Mouse (Mus musculus): Measurements from ENCODE around the gene Uhrf1. TPM values are rescaled to one million over a fixed set of nuclear protein-coding genes. Genes with fewer than 3 reads are reported as not detected.
A peak's percentile ranks its signal among the peaks of the same experiment; 100 is the strongest.

Gene Uhrf1
- polyA plus RNA-seq, 1 experiment from 2014 or later, result 170 TPM

DNA sequence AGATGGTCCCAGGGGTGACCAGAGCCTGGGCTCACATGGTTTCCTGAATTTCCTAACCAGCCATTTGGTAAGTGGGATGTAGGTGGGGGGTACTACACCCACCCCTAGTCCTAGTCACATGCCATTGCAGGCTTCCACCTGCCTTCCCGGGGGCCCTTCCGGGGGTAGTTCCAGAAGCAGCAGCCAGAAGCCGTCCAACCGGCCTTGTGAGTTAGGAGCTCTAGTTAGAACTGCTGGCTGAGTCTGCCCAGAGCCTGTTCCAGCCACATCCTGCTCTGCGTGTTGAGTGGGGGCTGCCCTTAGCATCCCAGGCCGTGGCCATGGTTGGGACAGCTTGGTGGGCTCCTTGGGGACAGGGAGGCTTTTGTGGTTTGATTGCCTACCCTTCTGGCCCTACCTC is 5.0 kb downstream of the Uhrf1 start:
- Histone ChIP-seq H3K4me3 (ENCODE audit: low read length) (0 out of 2 replicates have a peak overlapping the region, but pooled peaks have one; percentile 2), H3K36me3 (ENCODE audit: insufficient read depth, low read length) (peaks cover 64% of the 10 kb centered on the region), H3K9me3 (ENCODE audit: low read length) (no peaks in the 10 kb centered on the region), H3K4me2 (replicated peaks; ENCODE audit: low read depth, low read length) (peak overlapping the region; percentile 5; the same call in 1 of the 2 replicates), H3K27ac (ENCODE audit: low read length) (peak overlapping the region; percentile 87), H3K9ac (replicated peaks; ENCODE audit: low read length) (peak overlapping the region; percentile 41), H3K4me1 (ENCODE audit: insufficient read depth, low read length) (peaks cover 46% of the 10 kb centered on the region), H3K27me3 (ENCODE audit: insufficient read depth, low read length) (no peaks in the 10 kb centered on the region)
- peak; percentile 36 for ATAC-seq (ENCODE audit: low FRiP score, low TSS enrichment)
- WGBS, result 44% methylated on average over 6 of the region's 6 CpGs

DNA sequence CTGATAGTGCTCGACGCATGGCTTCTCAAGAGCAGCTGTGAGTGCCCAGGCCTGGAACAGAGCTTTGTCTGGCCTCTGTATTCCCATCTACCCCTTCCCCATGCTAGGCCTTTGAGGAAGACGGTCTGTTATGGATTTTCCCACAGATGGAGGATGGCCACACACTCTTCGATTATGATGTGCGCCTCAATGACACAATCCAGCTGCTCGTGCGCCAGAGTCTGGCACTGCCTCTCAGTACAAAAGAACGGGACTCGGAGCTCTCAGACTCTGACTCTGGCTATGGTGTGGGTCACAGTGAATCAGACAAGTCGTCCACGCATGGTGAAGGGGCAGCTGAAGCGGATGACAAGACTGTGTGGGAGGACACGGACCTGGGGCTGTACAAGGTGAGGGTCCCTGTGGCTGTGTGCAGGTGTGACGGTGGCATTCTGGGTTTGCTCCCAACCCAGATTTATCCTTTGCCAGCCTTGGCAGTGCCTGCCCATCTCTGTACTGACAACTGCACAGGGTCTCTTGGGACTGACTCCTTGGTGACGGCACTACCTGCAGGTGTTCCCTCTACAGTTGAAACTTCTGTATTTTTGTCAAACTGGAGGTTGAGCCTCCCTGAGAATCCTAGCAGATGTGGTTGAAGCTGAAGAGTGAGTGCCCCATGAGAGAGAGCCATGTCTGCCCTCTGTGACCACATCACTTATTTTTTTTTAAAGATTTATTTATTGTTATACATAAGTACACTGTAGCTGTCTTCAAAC is 6.2 kb downstream of the Uhrf1 start:
- Histone ChIP-seq H3K36me3 (ENCODE audit: insufficient read depth, low read length) (peaks cover 76% of the 10 kb centered on the region), H3K4me3 (ENCODE audit: low read length) (no peak overlapping the region), H3K27me3 (ENCODE audit: insufficient read depth, low read length) (no peaks in the 10 kb centered on the region), H3K9ac (replicated peaks; ENCODE audit: low read length) (no peak overlapping the region), H3K27ac (ENCODE audit: low read length) (peak overlapping the region; percentile 87), H3K4me2 (replicated peaks; ENCODE audit: low read depth, low read length) (no peak overlapping the region), H3K4me1 (ENCODE audit: insufficient read depth, low read length) (peaks cover 46% of the 10 kb centered on the region), H3K9me3 (ENCODE audit: low read length) (no peaks in the 10 kb centered on the region)
- ATAC-seq (ENCODE audit: low FRiP score, low TSS enrichment), result no peak
- 75% methylated on average over 15 of the region's 15 CpGs for WGBS

DNA sequence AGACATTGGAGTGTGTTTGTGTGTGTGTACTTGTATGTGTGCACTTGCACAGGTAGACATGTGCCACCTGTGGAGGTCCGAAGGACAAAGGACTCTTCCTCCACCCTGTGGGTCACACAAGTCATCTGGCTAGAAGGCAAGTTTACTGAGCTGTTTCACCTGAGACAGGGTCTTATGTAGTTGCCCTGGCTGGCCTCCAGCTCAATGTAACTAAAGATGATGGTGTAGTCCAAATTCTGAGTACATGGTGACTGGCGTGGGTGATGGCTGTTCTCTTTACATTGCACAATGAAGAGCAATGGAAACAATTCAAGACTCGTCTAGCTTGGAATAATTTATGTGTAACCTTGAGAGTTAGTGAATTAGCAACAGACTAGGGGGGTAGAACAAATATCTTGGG is 21.3 kb downstream of the Uhrf1 start:
- H3K4me1 ChIP-seq (ENCODE audit: insufficient read depth, low read length), result peaks cover 24% of the 10 kb centered on the region

DNA sequence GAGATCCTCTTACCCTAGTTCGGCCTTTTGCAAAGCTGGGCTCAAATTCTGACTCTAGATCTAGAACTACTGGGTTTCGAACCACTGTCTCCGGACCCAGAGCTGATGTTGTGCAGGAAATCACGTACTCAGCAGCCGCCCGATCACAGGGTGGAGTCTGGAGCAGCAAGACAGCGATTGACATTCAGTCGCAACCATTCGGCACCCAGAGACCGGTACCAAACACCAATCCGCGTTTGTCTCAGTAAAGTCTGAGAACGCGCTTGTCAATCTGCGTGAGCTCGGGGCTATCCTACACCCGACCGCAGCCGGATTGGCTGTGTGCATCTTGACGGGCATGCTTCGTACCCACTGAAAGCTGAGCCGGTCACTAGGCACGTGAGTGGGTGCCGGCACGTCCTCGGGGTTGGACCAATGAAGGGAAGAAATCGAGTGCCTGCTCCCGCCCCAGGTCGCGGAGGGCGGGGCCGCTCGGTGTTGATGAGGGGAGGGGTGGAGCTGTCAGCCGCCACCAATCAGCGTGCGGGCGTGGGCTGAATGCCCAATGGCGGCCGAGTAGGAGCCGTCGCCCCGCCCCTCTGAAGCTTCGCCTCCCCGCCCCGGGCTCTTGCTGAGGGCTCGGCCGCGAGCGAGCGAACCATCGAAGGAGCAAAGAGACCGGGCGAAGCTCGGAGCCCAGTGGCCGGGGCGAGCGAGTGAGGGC is 22.5 kb downstream of the Uhrf1 start, which contains the start of gene Kdm4b:
Gene Kdm4b (plus strand): TSS at position 613 of the 703 bp plus-strand sequence.
- WGBS, result under 1% methylated on average over 54 of the region's 57 CpGs
- Histone ChIP-seq H3K36me3 (ENCODE audit: insufficient read depth, low read length) (peaks cover 19% of the 10 kb centered on the region), H3K27me3 (ENCODE audit: insufficient read depth, low read length) (no peaks in the 10 kb centered on the region), H3K4me2 (replicated peaks; ENCODE audit: low read depth, low read length) (peak within 1 kb of the TSS; percentile 96), H3K9me3 (ENCODE audit: low read length) (no peaks in the 10 kb centered on the region), H3K4me3 (ENCODE audit: low read length) (peak within 1 kb of the TSS; percentile 68), H3K27ac (ENCODE audit: low read length) (peak within 1 kb of the TSS; percentile 87), H3K4me1 (ENCODE audit: insufficient read depth, low read length) (peaks cover 24% of the 10 kb centered on the region), H3K9ac (replicated peaks; ENCODE audit: low read length) (peak within 1 kb of the TSS; percentile 85)
- peak; percentile 100 for ATAC-seq (ENCODE audit: low FRiP score, low TSS enrichment)

More for the DNA sequence above, 21.3 kb downstream of the Uhrf1 start:
- Histone ChIP-seq H3K9ac (replicated peaks; ENCODE audit: low read length) (no peak overlapping the region), H3K4me2 (replicated peaks; ENCODE audit: low read depth, low read length) (no peak overlapping the region), H3K27me3 (ENCODE audit: insufficient read depth, low read length) (no peaks in the 10 kb centered on the region), H3K4me3 (ENCODE audit: low read length) (no peak overlapping the region), H3K27ac (ENCODE audit: low read length) (no peak overlapping the region), H3K36me3 (ENCODE audit: insufficient read depth, low read length) (peaks cover 31% of the 10 kb centered on the region), H3K9me3 (ENCODE audit: low read length) (no peaks in the 10 kb centered on the region)
- 45% methylated on average over 3 of the region's 3 CpGs for WGBS
- ATAC-seq (ENCODE audit: low FRiP score, low TSS enrichment), result no peak

DNA sequence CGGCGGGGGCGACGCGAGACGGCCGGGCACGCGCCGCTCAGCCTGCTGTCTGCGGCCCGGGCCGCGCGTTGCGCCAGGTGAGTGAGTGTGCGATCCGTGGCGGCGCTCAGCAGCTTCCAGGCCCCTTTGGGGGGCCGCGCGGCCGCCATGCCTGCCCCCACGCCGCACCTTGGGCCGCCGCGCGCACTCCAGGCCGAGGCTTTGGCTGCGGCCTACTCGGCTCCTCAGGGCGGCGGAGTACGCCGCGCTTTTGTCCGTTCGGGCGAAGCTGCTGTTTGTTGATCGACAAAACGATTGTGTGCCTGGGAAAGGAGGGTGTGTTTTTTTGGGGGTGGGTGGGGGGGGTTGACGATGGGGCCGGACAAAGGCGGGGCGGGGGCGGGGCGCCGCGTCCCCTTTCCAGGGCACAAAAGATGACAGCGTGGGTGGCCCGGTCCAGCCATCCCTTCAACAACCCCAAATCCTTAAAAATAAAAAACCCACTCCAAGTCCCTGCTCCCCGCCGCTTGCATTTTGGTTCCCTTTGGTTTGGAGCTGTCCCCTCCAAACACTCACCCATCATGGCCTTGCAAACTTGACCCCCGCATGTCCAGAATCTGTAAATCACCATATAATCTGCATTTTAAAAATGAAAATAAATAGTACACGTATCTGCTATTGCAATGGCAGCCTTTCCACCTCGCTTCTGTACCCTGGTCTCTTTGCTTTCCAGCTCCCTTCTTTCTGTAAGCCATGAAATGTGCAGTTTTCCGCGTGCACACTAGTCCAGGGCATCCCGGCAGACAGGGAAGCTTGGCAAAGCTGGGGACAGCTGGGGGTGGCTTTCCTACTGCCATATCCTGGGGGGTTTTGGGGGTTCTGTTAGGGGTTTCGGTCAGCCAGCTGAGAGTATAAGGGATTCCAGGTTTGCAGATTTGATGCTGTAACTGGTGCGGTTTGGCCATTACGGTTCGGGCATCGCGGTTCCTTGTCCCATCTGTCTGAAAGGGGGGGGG is 23.3 kb downstream of the Uhrf1 start:
- Histone ChIP-seq H3K27me3 (ENCODE audit: insufficient read depth, low read length) (no peaks in the 10 kb centered on the region), H3K4me1 (ENCODE audit: insufficient read depth, low read length) (peaks cover 24% of the 10 kb centered on the region), H3K4me3 (ENCODE audit: low read length) (peak overlapping the region; percentile 68), H3K4me2 (replicated peaks; ENCODE audit: low read depth, low read length) (peak overlapping the region; percentile 96), H3K36me3 (ENCODE audit: insufficient read depth, low read length) (peaks cover 13% of the 10 kb centered on the region), H3K27ac (ENCODE audit: low read length) (peak overlapping the region; percentile 87), H3K9ac (replicated peaks; ENCODE audit: low read length) (peak overlapping the region; percentile 85), H3K9me3 (ENCODE audit: low read length) (no peaks in the 10 kb centered on the region)
- peak; percentile 41 for ATAC-seq (ENCODE audit: low FRiP score, low TSS enrichment)
- 2% methylated on average over 51 of the region's 67 CpGs for WGBS

DNA sequence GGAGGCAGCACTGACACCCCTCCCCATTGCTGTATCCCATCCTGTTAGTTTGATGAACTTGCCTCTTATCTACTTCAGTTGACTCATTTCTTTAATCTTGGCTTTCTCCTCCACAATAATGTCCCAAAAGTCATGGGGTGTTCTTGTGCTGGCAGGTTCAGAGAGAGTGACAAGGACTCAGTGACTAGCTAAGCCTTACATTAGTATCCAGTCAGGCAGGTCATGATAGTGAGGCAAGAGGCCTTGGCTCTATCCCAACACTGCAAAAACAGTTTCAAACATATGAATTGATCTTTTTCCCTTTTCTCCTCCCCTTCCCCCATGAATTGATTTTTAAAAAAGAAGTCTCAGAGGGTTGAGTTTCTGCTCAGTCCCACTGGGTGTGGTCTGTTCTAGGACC is 26.1 kb downstream of the Uhrf1 start:
- no peak overlapping the region for H3K4me3 ChIP-seq (ENCODE audit: low read length)
- no peak overlapping the region for H3K4me2 ChIP-seq (replicated peaks; ENCODE audit: low read depth, low read length)
- H3K36me3 ChIP-seq (ENCODE audit: insufficient read depth, low read length), result no peaks in the 10 kb centered on the region
- no peaks in the 10 kb centered on the region for H3K27me3 ChIP-seq (ENCODE audit: insufficient read depth, low read length)
- no peaks in the 10 kb centered on the region for H3K9me3 ChIP-seq (ENCODE audit: low read length)
- no peak overlapping the region for H3K9ac ChIP-seq (replicated peaks; ENCODE audit: low read length)
- H3K4me1 ChIP-seq (ENCODE audit: insufficient read depth, low read length), result peaks cover 24% of the 10 kb centered on the region
- no peak for ATAC-seq (ENCODE audit: low FRiP score, low TSS enrichment)
- H3K27ac ChIP-seq (ENCODE audit: low read length), result no peak overlapping the region

DNA sequence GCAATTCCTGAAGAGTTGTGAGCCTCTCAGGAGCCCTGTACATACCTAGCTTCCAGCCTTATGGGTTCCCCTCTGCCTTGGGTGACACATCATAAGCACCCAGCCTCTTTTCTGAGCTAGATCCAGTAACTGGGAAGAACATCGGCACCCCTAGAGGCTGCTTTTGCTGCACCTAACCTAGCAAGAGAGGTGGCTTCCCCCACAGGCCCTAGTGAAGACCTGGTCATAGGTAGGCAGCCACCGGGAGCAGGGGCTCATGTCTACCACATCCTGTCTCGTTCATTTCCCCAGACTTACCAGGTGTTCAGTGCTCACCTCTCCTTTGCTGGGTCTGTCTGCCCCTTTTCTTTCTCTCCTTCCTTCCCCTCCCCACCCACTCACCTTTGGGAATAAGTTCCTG is 27.2 kb downstream of the Uhrf1 start:
- H3K9ac ChIP-seq (replicated peaks; ENCODE audit: low read length), result no peak overlapping the region
- H3K27ac ChIP-seq (ENCODE audit: low read length), result no peak overlapping the region
- WGBS, result 62% methylated on average over 3 of the region's 3 CpGs
- H3K9me3 ChIP-seq (ENCODE audit: low read length), result no peaks in the 10 kb centered on the region
- H3K4me2 ChIP-seq (replicated peaks; ENCODE audit: low read depth, low read length), result no peak overlapping the region
- no peak for ATAC-seq (ENCODE audit: low FRiP score, low TSS enrichment)
- H3K4me1 ChIP-seq (ENCODE audit: insufficient read depth, low read length), result peaks cover 19% of the 10 kb centered on the region
- H3K27me3 ChIP-seq (ENCODE audit: insufficient read depth, low read length), result no peaks in the 10 kb centered on the region
- no peaks in the 10 kb centered on the region for H3K36me3 ChIP-seq (ENCODE audit: insufficient read depth, low read length)
- H3K4me3 ChIP-seq (ENCODE audit: low read length), result no peak overlapping the region

DNA sequence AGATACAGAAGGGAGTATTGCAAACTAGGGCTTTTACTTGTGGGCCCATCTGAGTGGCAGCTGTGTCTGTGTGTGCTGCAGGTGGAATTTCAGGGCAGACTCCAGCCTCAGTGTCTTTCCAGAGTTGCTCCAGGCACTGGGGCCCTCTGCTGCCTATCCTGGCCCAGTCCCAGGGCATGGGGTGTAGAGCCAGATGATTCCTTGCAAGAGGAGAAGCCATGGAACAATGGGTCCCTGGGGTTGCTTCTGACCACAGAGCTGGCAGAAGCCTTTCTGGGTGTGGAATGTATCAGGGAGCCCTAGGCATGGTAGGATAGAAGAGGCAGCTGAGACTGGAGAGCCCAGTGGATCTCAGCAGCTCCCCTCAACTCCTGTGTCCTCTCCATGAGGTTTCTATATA is 28.1 kb downstream of the Uhrf1 start:
- H3K27ac ChIP-seq (ENCODE audit: low read length), result no peak overlapping the region
- ATAC-seq (ENCODE audit: low FRiP score, low TSS enrichment), result no peak
- no peaks in the 10 kb centered on the region for H3K27me3 ChIP-seq (ENCODE audit: insufficient read depth, low read length)
- H3K9ac ChIP-seq (replicated peaks; ENCODE audit: low read length), result no peak overlapping the region
- H3K36me3 ChIP-seq (ENCODE audit: insufficient read depth, low read length), result no peaks in the 10 kb centered on the region
- H3K4me1 ChIP-seq (ENCODE audit: insufficient read depth, low read length), result peaks cover 23% of the 10 kb centered on the region
- H3K9me3 ChIP-seq (ENCODE audit: low read length), result no peaks in the 10 kb centered on the region
- H3K4me3 ChIP-seq (ENCODE audit: low read length), result no peak overlapping the region
- no peak overlapping the region for H3K4me2 ChIP-seq (replicated peaks; ENCODE audit: low read depth, low read length)

DNA sequence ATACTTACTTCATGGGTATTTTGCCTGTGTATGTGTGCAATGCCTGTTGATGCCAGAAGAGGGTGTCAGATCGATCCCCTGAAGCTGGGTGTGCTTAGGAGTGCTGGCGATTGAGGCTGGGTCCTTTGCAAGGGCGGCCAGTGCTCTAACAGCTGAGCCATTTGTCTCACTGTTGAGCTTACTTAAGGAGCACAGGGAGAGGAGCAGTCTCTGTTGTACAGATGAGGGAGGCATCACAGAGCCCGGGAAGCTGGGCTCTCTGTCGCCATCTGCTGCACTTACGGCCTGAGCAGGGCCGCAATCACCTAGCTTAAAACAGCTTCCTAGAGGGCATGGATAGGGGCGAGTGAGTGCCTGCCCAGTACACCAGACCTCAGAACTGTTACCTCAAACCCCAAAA is 29.9 kb downstream of the Uhrf1 start:
- no peak for ATAC-seq (ENCODE audit: low FRiP score, low TSS enrichment)
- Histone ChIP-seq H3K27me3 (ENCODE audit: insufficient read depth, low read length) (no peaks in the 10 kb centered on the region), H3K27ac (ENCODE audit: low read length) (no peak overlapping the region), H3K36me3 (ENCODE audit: insufficient read depth, low read length) (no peaks in the 10 kb centered on the region), H3K9me3 (ENCODE audit: low read length) (no peaks in the 10 kb centered on the region), H3K4me2 (replicated peaks; ENCODE audit: low read depth, low read length) (no peak overlapping the region), H3K4me3 (ENCODE audit: low read length) (no peak overlapping the region), H3K9ac (replicated peaks; ENCODE audit: low read length) (no peak overlapping the region), H3K4me1 (ENCODE audit: insufficient read depth, low read length) (peaks cover 12% of the 10 kb centered on the region)
- 36% methylated on average over 8 of the region's 8 CpGs for WGBS

Measured in kidney, embryonic 16.5 days (tissue).